Mouse (Mus musculus) heart, embryonic 16.5 days (tissue): ENCODE results near the gene Myl6. TPM values are rescaled to one million over a fixed set of nuclear protein-coding genes. Genes with fewer than 3 reads are reported as not detected.

Experiments
- ATAC-seq: fragments of 200-750 bp; cut with Nextera tagmentation; replicated peaks from 2 replicates; pipeline ENCODE4 v1.8.0; 2017; ENCODE audit warnings: moderate number of reproducible peaks; ENCODE audit not compliant: insufficient read depth, low FRiP score; ENCODE audit errors: extremely low read depth
- H3K27ac ChIP-seq: fragments of 300-500 bp; sonication (generic); 2 replicates; pipeline ENCODE4 v1.5.1; 2014; ENCODE audit warnings: mild to moderate bottlenecking, low read length, control low read depth, moderate library complexity
- H3K27me3 ChIP-seq: fragments of 300-500 bp; sonication (generic); 2 replicates; pipeline ENCODE4 v1.6.1; 2014; ENCODE audit warnings: low read length, mixed read lengths; ENCODE audit not compliant: control insufficient read depth, insufficient read depth
- H3K36me3 ChIP-seq: fragments of 300-500 bp; sonication (generic); 2 replicates; pipeline ENCODE4 v1.6.1; 2014; ENCODE audit not compliant: control insufficient read depth, insufficient read depth
- H3K4me1 ChIP-seq: fragments of 300-500 bp; sonication (generic); 2 replicates; pipeline ENCODE4 v1.6.1; 2014; ENCODE audit warnings: low read length, mixed read lengths; ENCODE audit not compliant: control insufficient read depth, insufficient read depth
- H3K4me2 ChIP-seq: fragments of 300-500 bp; sonication (generic); 2 replicates; pipeline ENCODE4 v1.6.1; 2014; ENCODE audit warnings: low read depth, mild to moderate bottlenecking, control low read depth, low read length
- H3K4me3 ChIP-seq: fragments of 300-500 bp; sonication (generic); 2 replicates; pipeline ENCODE4 v1.5.1; 2014; ENCODE audit warnings: mild to moderate bottlenecking, control low read depth, low read length
- H3K9ac ChIP-seq: fragments of 300-500 bp; sonication (generic); 2 replicates; pipeline ENCODE4 v1.6.1; 2014; ENCODE audit warnings: low read length, control low read depth
- H3K9me3 ChIP-seq: fragments of 300-500 bp; sonication (generic); replicated peaks from 2 replicates; pipeline ENCODE4 v1.6.1; 2016; ENCODE audit warnings: low read length; ENCODE audit not compliant: control insufficient read depth
- WGBS: fragments of 180-500 bp; shearing (Covaris S2); extraction: QIAGEN DNeasy Blood & Tissue Kit; methylation state at CpG from one replicate; pipeline ENCODE4 v1.1.7; 2014; 5-methylcytosine and 5-hydroxymethylcytosine counted together
- polyA plus RNA-seq: library from polyadenylated mRNA; unstranded; fragments of >200 nt; fragmentation: Nextera tagmentation; extraction: Ambion mirVana; gene quantifications from 2 replicates; pipeline ENCODE4 v1.2.1, GENCODE M21; 2015

The Myl6 gene
- polyA plus RNA-seq, result 945 and 1,125 TPM in 2 replicates

DNA sequence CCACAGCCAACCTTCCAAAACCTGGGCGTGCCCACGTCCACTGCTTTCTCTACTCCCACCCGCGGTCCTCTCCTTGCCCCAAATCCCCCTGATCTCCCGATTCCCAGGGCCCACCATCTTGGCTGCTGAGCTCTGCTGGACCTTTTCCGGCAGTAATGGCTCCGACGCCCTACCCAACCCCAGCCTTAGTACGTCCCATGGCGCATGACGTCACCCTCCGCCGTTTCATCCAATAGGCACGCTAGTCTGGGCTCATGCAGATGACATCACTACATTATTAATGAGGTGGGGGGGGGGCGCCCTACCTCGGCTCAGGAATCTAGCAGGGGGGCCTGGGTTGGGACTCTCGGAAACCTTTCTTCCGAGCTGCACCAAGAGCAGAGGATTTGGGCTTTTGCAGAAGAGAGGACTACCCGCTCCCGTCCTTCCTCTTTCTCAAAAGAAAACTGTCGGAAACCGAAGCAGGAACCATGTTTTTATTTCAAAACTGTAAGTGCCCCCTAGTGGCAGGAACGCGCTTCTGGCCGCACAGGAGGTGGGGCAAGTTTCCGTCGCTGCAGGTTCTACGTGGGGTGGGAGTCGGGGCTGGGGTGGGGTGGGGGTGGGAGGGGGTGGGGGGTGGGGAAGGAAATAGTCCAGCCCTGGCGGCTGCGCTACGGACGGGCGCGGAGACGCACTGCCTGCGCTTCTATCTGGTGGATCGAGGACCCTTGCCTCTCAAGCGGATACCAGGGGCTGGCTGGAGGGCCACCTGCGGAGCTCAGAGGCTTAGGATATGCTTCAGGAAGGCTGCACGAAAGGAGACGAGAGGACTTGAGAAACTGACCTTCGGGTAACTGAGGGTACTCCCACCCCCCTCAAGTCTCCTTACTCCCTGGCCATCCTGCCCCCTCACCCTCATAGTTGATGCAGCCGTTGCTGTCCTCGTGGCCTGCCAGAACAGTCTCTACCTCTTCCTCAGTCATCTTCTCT, at the start of gene Myl6:
Gene Myl6 (minus strand): TSS at position 451 of the 972 bp plus-strand sequence.
- peak within 1 kb of the TSS; percentile 99 for H3K27ac ChIP-seq
- peaks cover 26% of the 10 kb centered on the region for H3K36me3 ChIP-seq
- H3K27me3 ChIP-seq, result no peaks in the 10 kb centered on the region
- H3K4me3 ChIP-seq, result peak within 1 kb of the TSS; percentile 75
- peak; percentile 86 for ATAC-seq
- WGBS, result under 1% methylated on average over 45 of the region's 45 CpGs
- peak within 1 kb of the TSS; percentile 88 for H3K9ac ChIP-seq
- peak within 1 kb of the TSS; percentile 78 for H3K4me2 ChIP-seq
- H3K9me3 ChIP-seq, result no peaks in the 10 kb centered on the region
- H3K4me1 ChIP-seq, result peaks cover 55% of the 10 kb centered on the region

DNA sequence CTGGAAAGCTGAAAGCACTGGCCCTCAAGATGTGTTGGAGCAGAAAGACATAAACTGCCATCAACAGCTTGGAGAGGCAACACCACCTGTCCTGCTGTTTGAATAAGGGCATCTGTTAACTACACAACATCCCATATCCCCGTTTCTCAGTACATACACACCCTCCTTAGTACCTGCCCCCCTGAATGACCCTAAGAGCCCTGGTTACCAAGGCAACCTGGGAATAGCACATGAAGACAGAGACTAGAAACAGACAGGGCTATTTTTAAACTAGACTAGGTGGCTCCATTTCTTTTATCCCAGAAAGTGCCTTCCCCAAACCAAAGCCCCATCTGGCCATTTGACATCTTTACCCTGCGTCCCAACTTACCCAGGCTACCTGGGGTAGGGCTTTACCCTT, 49.2 kb upstream of the Myl6 start:
- Histone ChIP-seq H3K9ac (no peak overlapping the region), H3K4me2 (no peak overlapping the region)

GRCm38 (mm10) chr10:128538340-128538870, 44.5 kb upstream of the Myl6 start:
- Histone ChIP-seq H3K9me3 (no peaks in the 10 kb centered on the region), H3K36me3 (peaks cover 7% of the 10 kb centered on the region; the same call in 1 of the 2 replicates), H3K27me3 (no peaks in the 10 kb centered on the region), H3K4me2 (no peak overlapping the region), H3K9ac (no peak overlapping the region), H3K27ac (no peak overlapping the region), H3K4me3 (no peak overlapping the region), H3K4me1 (peaks cover 4% of the 10 kb centered on the region; the same call in 1 of the 2 replicates)
- 92% methylated on average over 1 of the region's 1 CpGs for WGBS
- no peak for ATAC-seq

More for the DNA sequence above, 49.2 kb upstream of the Myl6 start:
- 46% methylated on average over 2 of the region's 2 CpGs for WGBS
- no peaks in the 10 kb centered on the region for H3K27me3 ChIP-seq
- no peaks in the 10 kb centered on the region for H3K9me3 ChIP-seq
- ATAC-seq, result no peak
- peaks cover 29% of the 10 kb centered on the region for H3K36me3 ChIP-seq
- peaks cover 11% of the 10 kb centered on the region for H3K4me1 ChIP-seq
- H3K4me3 ChIP-seq, result no peak overlapping the region
- H3K27ac ChIP-seq, result no peak overlapping the region

DNA sequence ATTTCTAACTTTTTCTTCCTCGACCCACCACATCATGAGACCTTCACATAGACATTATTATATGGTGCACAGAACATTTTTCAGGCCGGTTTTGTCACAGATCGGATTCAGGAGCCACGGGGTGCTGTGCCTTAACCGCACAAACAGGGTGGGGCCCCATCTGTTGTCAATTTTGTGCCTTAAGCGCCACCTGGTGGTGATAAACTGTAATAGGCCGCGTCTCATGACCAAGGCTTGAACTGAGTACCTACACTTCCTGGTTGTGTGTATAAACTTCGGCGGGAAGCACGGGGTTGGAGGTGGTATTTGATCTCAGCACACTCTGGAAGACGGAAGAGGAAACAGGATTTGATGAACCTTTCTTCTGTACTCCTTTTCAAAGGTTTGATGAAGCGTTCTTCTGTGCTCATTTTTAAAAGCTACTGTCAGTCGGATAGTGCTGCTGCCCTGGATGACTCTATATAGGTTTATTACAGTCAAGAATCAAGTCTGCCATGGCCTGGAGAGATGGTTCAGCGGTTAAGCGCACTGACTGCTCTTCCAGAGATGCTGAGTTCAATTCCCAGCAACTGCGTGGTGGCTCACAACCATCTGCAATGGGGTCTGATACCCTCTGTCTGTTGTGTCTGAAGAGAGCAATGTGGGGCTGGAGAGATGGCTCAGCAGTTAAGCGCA, 42.5 kb upstream of the Myl6 start:
- no peaks in the 10 kb centered on the region for H3K36me3 ChIP-seq
- ATAC-seq, result peak; percentile 95
- peaks cover 4% of the 10 kb centered on the region; the same call in 1 of the 2 replicates for H3K4me1 ChIP-seq
- peak overlapping the region; percentile 52 for H3K9ac ChIP-seq
- WGBS, result 15% methylated on average over 18 of the region's 18 CpGs
- 0 out of 2 replicates have a peak overlapping the region, but pooled peaks have one; percentile 45 for H3K27ac ChIP-seq
- no peaks in the 10 kb centered on the region for H3K27me3 ChIP-seq
- peak overlapping the region; percentile 61 for H3K4me2 ChIP-seq
- H3K4me3 ChIP-seq, result peak overlapping the region; percentile 27
- no peaks in the 10 kb centered on the region for H3K9me3 ChIP-seq

DNA sequence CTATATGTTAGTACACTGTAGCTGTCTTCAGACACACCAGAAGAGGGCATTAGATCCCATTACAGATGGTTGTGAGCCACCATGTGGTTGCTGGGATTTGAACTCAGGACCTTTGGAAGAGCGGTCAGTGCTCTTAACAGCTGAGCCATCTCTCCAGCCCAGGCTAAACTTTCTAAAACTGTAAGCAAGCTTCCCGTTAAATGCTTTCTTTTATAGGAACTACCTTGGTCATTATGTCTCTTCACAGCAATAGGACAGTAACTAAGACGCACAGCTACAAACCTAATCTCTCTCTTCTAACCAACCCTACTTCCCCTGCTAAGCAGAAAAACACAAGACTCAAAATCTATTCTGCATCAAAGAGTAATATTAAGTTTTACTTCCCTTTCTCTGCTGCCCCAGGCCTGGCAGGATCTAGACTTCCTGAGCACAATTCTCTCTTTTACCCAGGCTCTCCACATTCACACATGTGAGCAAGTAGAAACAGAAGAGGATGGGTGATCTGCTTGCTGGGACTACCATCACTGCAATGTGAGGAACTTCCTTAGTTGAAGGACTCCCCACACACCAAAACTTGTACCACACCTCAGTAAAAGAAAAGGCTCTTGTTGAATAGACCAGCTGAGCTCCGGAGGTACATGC, 41.8 kb upstream of the Myl6 start:
- peak overlapping the region; percentile 27 for H3K4me3 ChIP-seq
- no peaks in the 10 kb centered on the region for H3K9me3 ChIP-seq
- 79% methylated on average over 4 of the region's 4 CpGs for WGBS
- H3K9ac ChIP-seq, result peak overlapping the region; percentile 42
- H3K36me3 ChIP-seq, result no peaks in the 10 kb centered on the region
- no peaks in the 10 kb centered on the region for H3K27me3 ChIP-seq
- H3K4me1 ChIP-seq, result peaks cover 4% of the 10 kb centered on the region; the same call in 1 of the 2 replicates
- ATAC-seq, result 0 out of 2 replicates have a peak, but pooled peaks have one; percentile 12
- H3K27ac ChIP-seq, result peak overlapping the region; percentile 45; the same call in 1 of the 2 replicates
- H3K4me2 ChIP-seq, result peak overlapping the region; percentile 61

DNA sequence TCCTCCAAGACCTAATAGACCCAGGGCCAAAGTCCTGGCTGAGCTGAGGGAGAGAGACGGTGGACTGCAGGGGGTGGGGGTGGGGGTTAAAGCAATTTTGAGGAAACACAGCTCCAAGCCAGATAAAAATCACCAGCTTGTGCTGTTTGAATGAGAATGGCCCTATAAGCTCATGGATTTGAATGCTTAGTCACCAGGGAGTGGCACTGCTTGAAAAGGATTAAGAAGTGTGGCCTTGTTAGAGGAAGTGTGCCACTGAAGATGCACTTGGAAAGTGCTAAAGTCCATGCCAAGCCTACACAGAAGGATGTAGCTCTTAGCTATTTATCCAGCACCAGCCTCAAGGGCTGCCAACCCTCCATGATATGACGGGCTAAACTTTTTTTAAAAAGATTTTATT, 41.3 kb upstream of the Myl6 start:
- Histone ChIP-seq H3K4me1 (peaks cover 4% of the 10 kb centered on the region; the same call in 1 of the 2 replicates), H3K9ac (no peak overlapping the region), H3K36me3 (no peaks in the 10 kb centered on the region), H3K4me2 (no peak overlapping the region), H3K9me3 (no peaks in the 10 kb centered on the region), H3K27me3 (no peaks in the 10 kb centered on the region), H3K4me3 (no peak overlapping the region), H3K27ac (no peak overlapping the region)
- whole genome bisulfite sequencing, result 87% methylated on average over 2 of the region's 2 CpGs
- ATAC-seq, result no peak

- 26% methylated on average over 28 of the region's 28 CpGs for WGBS
Measured at GRCm38 (mm10) chr10:128526366-128527356, 32.7 kb upstream of the Myl6 start.

More at GRCm38 (mm10) chr10:128526366-128527356, 32.7 kb upstream of the Myl6 start:
- H3K4me3 ChIP-seq, result peak overlapping the region; percentile 95
- ATAC-seq, result no peak
- peaks cover 7% of the 10 kb centered on the region for H3K4me1 ChIP-seq
- peak overlapping the region; percentile 81 for H3K27ac ChIP-seq
- no peaks in the 10 kb centered on the region for H3K27me3 ChIP-seq
- no peaks in the 10 kb centered on the region for H3K9me3 ChIP-seq
- peaks cover 2% of the 10 kb centered on the region for H3K36me3 ChIP-seq
- peak overlapping the region; percentile 61 for H3K9ac ChIP-seq
- H3K4me2 ChIP-seq, result peak overlapping the region; percentile 99
